Mouse (Mus musculus) megakaryocyte, embryonic 14.5 days (primary cell): ENCODE measurements around the gene Fn3k.

Source experiments
- FLI1 ChIP-seq: IDR thresholded peaks from 2 replicates; pipeline ENCODE4 v1.6.1; 2012; ENCODE audit warnings: low read length, inconsistent platforms, mixed read lengths
- GATA1 ChIP-seq: IDR thresholded peaks from 3 replicates; pipeline ENCODE4 v1.6.1; 2012; ENCODE audit warnings: mixed read lengths, low read length, inconsistent platforms, borderline replicate concordance

GRCm38 (mm10) chr11:121415351-121415750, 19.4 kb upstream of the Fn3k start:
- TF ChIP-seq GATA1 = no peak
- TF ChIP-seq FLI1 = no peak
